Mouse (Mus musculus) right cerebral cortex, adult 18-20 months (tissue): ENCODE measurements at regions not wholly inside any gene's neighbourhood (a gene's known extent, or its start where the extent isn't known, plus 50 kb on each side); places are given as distances from the start of the nearest gene placed in this dataset.

ENCODE experiments used
- DNase-seq: peaks from one replicate; pipeline ENCODE4 v3.0.0; 2022; ENCODE audit warnings: mixed read lengths

DNA sequence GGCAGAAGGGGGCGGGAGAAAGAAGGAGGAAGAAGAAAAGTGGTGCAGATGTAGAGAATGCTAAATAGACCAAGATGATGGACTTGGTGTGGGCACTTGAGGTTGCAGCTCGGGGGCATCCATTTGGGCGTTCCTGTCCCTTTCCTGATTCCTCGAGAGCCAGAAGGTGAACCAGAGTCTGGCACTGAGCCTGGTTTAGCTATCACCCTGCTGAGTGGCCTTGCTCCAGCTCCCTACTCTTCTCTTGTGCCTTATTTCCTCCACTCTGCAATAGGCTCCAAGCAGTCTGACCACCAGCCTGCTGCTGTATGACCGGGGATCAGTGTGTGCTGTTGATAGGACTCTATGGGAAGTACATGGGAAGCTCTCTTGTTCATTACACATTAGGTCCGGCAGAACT, 68.1 kb downstream of the Efnb1 start:
- no peak for DNase-seq

DNA sequence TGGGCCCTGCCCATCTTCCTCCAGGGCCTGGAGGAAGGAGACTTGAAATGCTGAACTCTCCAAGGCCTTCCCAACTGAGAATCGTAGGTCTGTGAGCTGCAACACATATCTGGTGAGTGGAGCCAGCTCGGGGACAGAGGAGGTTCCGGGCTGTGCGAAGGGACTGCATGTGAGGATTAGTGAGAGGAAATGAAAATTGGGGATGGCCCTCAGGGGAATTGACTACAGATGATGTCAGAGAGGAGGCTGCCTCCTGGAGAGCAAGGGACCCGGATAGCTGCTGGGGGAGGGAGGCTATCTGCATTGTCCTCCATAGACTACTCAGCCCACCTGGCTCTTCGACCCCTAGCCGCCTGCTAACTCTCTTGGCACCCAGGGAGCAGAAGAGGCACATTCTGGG, 65.2 kb downstream of the Efnb1 start:
- DNase-seq, result no peak

DNA sequence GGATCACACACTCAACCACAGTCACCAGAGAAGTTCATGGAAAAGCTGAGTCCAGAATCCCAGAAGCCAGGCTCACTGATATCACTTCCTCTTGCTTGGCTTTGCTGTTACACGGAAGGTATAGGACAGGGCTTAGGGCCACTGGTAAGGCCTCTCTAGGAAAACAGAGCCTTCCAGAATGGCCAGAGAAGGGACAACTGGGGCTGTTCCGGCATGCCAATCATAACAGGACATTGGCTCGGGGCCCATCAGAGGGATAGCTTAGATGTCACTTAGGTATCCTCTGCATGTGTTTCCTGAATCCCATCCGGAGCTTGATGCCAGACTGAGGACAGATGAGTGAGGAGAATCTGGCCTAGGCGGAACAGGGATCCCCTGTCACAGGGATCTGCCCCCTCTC, 63.7 kb downstream of the Efnb1 start:
- DNase-seq, result no peak

DNA sequence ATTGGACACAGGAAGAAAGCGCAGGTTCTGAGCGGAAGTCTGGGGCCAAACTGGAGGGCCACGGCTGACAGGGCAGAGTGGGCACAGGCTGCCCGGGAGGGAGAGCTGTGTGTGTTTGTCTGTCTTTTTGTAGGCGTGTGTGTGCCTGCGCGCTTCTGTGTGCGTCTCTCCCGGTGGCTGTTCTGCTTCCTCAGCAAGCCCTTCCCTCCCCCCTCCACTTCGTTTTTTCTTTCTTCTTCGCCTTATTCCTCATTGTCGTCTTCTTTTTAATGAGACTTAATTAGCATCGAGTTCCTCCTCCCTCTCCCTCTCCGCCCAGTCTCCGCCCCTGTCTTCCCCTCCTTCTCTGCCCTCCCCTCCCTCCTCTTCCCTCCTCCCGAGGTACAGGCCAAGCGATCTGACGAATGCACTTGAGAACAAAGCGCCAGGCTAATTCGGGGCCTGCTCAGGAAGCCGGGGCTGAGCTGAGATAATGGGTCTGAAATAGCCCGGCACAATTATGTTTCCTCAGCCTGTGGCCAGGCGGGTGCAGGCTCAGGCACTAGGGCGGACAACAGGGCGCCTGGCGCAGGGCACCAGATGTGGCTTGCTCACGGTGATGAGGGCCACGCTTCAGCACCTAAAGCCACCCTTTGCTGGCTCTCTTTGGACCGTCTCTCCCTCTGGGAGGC, 63.2 kb downstream of the Efnb1 start:
- DNase-seq, result peak; percentile 59
